Mouse (Mus musculus) left cerebral cortex, adult 8-10 months (tissue): Measurements from ENCODE around the gene Ddc. TPM values are rescaled to one million over a fixed set of nuclear protein-coding genes. Genes with fewer than 3 reads are reported as not detected.

ENCODE experiments used
- DNase-seq, 2 experiments: peaks; one replicate each; pipeline ENCODE4 v3.0.0; 2022; ENCODE audit warnings: low spot score in 2 of 2
- total RNA-seq, 4 experiments: library from RNA; stranded (reverse); gene quantifications; 2 replicates each; pipeline ENCODE4 v1.2.4; 2022

The Ddc gene
- total RNA-seq, 4 experiments from 2014 or later: 6.6 to 8.9 (median 7.8) TPM

- no peak for DNase-seq
Observed at GRCm38 (mm10) chr11:11849513-11850311, 48.2 kb downstream of the Ddc start.

GRCm38 (mm10) chr11:11848467-11848866 lies 49.5 kb downstream of the Ddc start:
- no peak for DNase-seq

- DNase-seq: no peak
Observed at GRCm38 (mm10) chr11:11845044-11845443, 52.9 kb downstream of the Ddc start.

GRCm38 (mm10) chr11:11844367-11844971 lies 53.5 kb downstream of the Ddc start:
- DNase-seq: no peak

- DNase-seq: no peak
Observed at GRCm38 (mm10) chr11:11841590-11841989, 56.4 kb downstream of the Ddc start.

GRCm38 (mm10) chr11:11840746-11841145 lies 57.2 kb downstream of the Ddc start:
- no peak for DNase-seq

GRCm38 (mm10) chr11:11839874-11840273 lies 58.1 kb downstream of the Ddc start:
- no peak for DNase-seq

GRCm38 (mm10) chr11:11837384-11837783 lies 60.6 kb downstream of the Ddc start:
- no peak for DNase-seq

- DNase-seq: no peak
Observed at GRCm38 (mm10) chr11:11836713-11837370, 61.1 kb downstream of the Ddc start.

GRCm38 (mm10) chr11:11836262-11836661 lies 61.7 kb downstream of the Ddc start:
- no peak for DNase-seq

- no peak for DNase-seq
Observed at GRCm38 (mm10) chr11:11835791-11836190, 62.2 kb downstream of the Ddc start.

- no peak for DNase-seq
Observed at GRCm38 (mm10) chr11:11835361-11835760, 62.6 kb downstream of the Ddc start.

- DNase-seq: no peak
Observed at GRCm38 (mm10) chr11:11833100-11833499, 64.8 kb downstream of the Ddc start.

GRCm38 (mm10) chr11:11832755-11833084 lies 65.2 kb downstream of the Ddc start:
- no peak for DNase-seq

- DNase-seq: no peak
Observed at GRCm38 (mm10) chr11:11831940-11832754, 65.8 kb downstream of the Ddc start.

- DNase-seq: no peak
Observed at GRCm38 (mm10) chr11:11831526-11831925, 66.4 kb downstream of the Ddc start.

- DNase-seq: no peak
Observed at GRCm38 (mm10) chr11:11830884-11831495, 67.0 kb downstream of the Ddc start.

- DNase-seq: no peak
Observed at GRCm38 (mm10) chr11:11829161-11830000, 68.6 kb downstream of the Ddc start.

- DNase-seq: no peak
Observed at GRCm38 (mm10) chr11:11828761-11829160, 69.2 kb downstream of the Ddc start.

GRCm38 (mm10) chr11:11828251-11828650 lies 69.7 kb downstream of the Ddc start:
- DNase-seq: no peak
